Mouse (Mus musculus) megakaryocyte-erythroid progenitor cell, adult 5 weeks (primary cell): ENCODE results near the gene Arxes2. TPM values are rescaled to one million over a fixed set of nuclear protein-coding genes. Genes with fewer than 3 reads are reported as not detected.

ENCODE experiments used
- polyA plus RNA-seq: library from polyadenylated mRNA; stranded (reverse); fragments of >175 nt; gene quantifications from 2 replicates; pipeline ENCODE4 v1.2.3, GENCODE M21; 2012

The Arxes2 gene
- 1.7 and 1.9 TPM in 2 replicates for polyA plus RNA-seq

GRCm38 (mm10) chrX:135993664-135994119 is at the start of gene Arxes2:
Gene Arxes2 (plus strand): TSS chrX:135993824.

GRCm38 (mm10) chrX:136032799-136033763 is 39.5 kb downstream of the Arxes2 start, which contains the start of gene Arxes1:
Gene Arxes1 (plus strand): TSS chrX:136033367.

Other genes starting within 250 kb of the Arxes2 start
- gene Bhlhb9, start 196.2 kb upstream of the Arxes2 start, polyA plus RNA-seq: 8.1 and 18.4 TPM in 2 replicates
- 1.3 TPM in 2 replicates for gene Gprasp2, start 154.8 kb upstream of the Arxes2 start, polyA plus RNA-seq
- gene Arxes1, start 39.5 kb downstream of the Arxes2 start, polyA plus RNA-seq: 0.09 TPM in 1 of 2 replicates, not detected in the other
- gene Bex2, start 74.4 kb downstream of the Arxes2 start, polyA plus RNA-seq: 0.61 and 2.0 TPM in 2 replicates
- not detected in 2 replicates for gene Nxf3, start 91.4 kb downstream of the Arxes2 start, polyA plus RNA-seq
- 8.9 and 12.6 TPM in 2 replicates for gene Bex4, start 145.2 kb downstream of the Arxes2 start, polyA plus RNA-seq
- 11.7 and 16.5 TPM in 2 replicates for gene Tceal8, start 178.5 kb downstream of the Arxes2 start, polyA plus RNA-seq
- gene Tceal5, start 210.1 kb downstream of the Arxes2 start, polyA plus RNA-seq: 0.37 and 1.2 TPM in 2 replicates
- gene Tceal7, start 221.0 kb downstream of the Arxes2 start, polyA plus RNA-seq: not detected in 2 replicates
- 7.7 and 18.8 TPM in 2 replicates for gene Bex1, start 221.7 kb downstream of the Arxes2 start, polyA plus RNA-seq